Mouse (Mus musculus) cortical plate, adult 2 months (tissue): ENCODE results near the gene Pank1. TPM values are rescaled to one million over a fixed set of nuclear protein-coding genes. Genes with fewer than 3 reads are reported as not detected.

Experiments used
- H3K27ac ChIP-seq: fragments of 200-500 bp; 2 replicates; pipeline ENCODE4 v1.5.1; 2012; ENCODE audit warnings: low read length, control low read depth, inconsistent platforms; ENCODE audit not compliant: insufficient read depth
- H3K4me1 ChIP-seq: fragments of 200-500 bp; 2 replicates; pipeline ENCODE4 v1.6.1; 2011; ENCODE audit warnings: low read length; ENCODE audit not compliant: control insufficient read depth, insufficient read depth
- H3K4me3 ChIP-seq: fragments of 200-500 bp; 2 replicates; pipeline ENCODE4 v1.5.1; 2011; ENCODE audit warnings: mild to moderate bottlenecking, low read length, control low read depth; ENCODE audit not compliant: insufficient read depth
- CTCF ChIP-seq: fragments of 200-500 bp; IDR thresholded peaks from 2 replicates; pipeline ENCODE4 v1.5.1; 2011; ENCODE audit warnings: mild to moderate bottlenecking, control low read depth, low read length; ENCODE audit not compliant: insufficient read depth; ENCODE audit errors: extremely low read depth
- POLR2A ChIP-seq: fragments of 200-500 bp; IDR thresholded peaks from 2 replicates; pipeline ENCODE4 v1.6.1; 2011; ENCODE audit warnings: mild to moderate bottlenecking, low read length, control low read depth; ENCODE audit not compliant: insufficient read depth; ENCODE audit errors: extremely low read depth
- polyA plus RNA-seq: library from polyadenylated mRNA; depleted of rRNA; stranded (reverse); fragments of >200 nt; gene quantifications from 2 replicates; pipeline ENCODE4 v1.2.3, GENCODE M21; 2012

The Pank1 gene
- polyA plus RNA-seq, 1 experiment, result 6.8 TPM

- Histone ChIP-seq H3K27ac (no peak overlapping the region), H3K4me3 (no peak overlapping the region), H3K4me1 (no peaks in the 10 kb centered on the region)
- TF ChIP-seq CTCF (no peak), POLR2A (no peak)
Measured at GRCm38 (mm10) chr19:34831702-34832101, 47.6 kb downstream of the Pank1 start.

GRCm38 (mm10) chr19:34827916-34828635, 51.2 kb downstream of the Pank1 start:
- no peak for TF ChIP-seq POLR2A
- TF ChIP-seq CTCF, result no peak
- no peak overlapping the region for H3K27ac ChIP-seq
- no peak overlapping the region for H3K4me3 ChIP-seq
- H3K4me1 ChIP-seq, result no peaks in the 10 kb centered on the region

GRCm38 (mm10) chr19:34827444-34827843, 51.8 kb downstream of the Pank1 start:
- TF ChIP-seq CTCF, result no peak
- Histone ChIP-seq H3K4me1 (no peaks in the 10 kb centered on the region), H3K4me3 (no peak overlapping the region), H3K27ac (no peak overlapping the region)

- no peak overlapping the region for H3K4me3 ChIP-seq
- TF ChIP-seq CTCF (peak; percentile 42; the same call in 1 of the 2 replicates), POLR2A (no peak)
- no peaks in the 10 kb centered on the region for H3K4me1 ChIP-seq
- no peak overlapping the region for H3K27ac ChIP-seq
Measured at GRCm38 (mm10) chr19:34825946-34826655, 53.2 kb downstream of the Pank1 start.

GRCm38 (mm10) chr19:34819577-34820170, 59.6 kb downstream of the Pank1 start:
- TF ChIP-seq POLR2A (no peak), CTCF (no peak)
- Histone ChIP-seq H3K4me1 (no peaks in the 10 kb centered on the region), H3K4me3 (no peak overlapping the region), H3K27ac (no peak overlapping the region)

GRCm38 (mm10) chr19:34815371-34815770, 63.9 kb downstream of the Pank1 start:
- no peak overlapping the region for H3K4me3 ChIP-seq
- no peak overlapping the region for H3K27ac ChIP-seq
- no peak for TF ChIP-seq CTCF
- TF ChIP-seq POLR2A, result no peak
- H3K4me1 ChIP-seq, result no peaks in the 10 kb centered on the region

GRCm38 (mm10) chr19:34814696-34815095, 64.6 kb downstream of the Pank1 start:
- no peak overlapping the region for H3K27ac ChIP-seq
- no peak overlapping the region for H3K4me3 ChIP-seq
- H3K4me1 ChIP-seq, result no peaks in the 10 kb centered on the region
- TF ChIP-seq POLR2A, result no peak
- TF ChIP-seq CTCF, result no peak

- TF ChIP-seq CTCF, result no peak
- no peak for TF ChIP-seq POLR2A
- H3K4me3 ChIP-seq, result no peak overlapping the region
- H3K4me1 ChIP-seq, result no peaks in the 10 kb centered on the region
- no peak overlapping the region for H3K27ac ChIP-seq
Measured at GRCm38 (mm10) chr19:34813961-34814360, 65.3 kb downstream of the Pank1 start.

GRCm38 (mm10) chr19:34813533-34813932, 65.7 kb downstream of the Pank1 start:
- Histone ChIP-seq H3K4me1 (no peaks in the 10 kb centered on the region), H3K4me3 (no peak overlapping the region), H3K27ac (no peak overlapping the region)
- TF ChIP-seq POLR2A, result no peak
- no peak for TF ChIP-seq CTCF

GRCm38 (mm10) chr19:34812711-34813110, 66.5 kb downstream of the Pank1 start:
- H3K27ac ChIP-seq, result no peak overlapping the region
- H3K4me3 ChIP-seq, result no peak overlapping the region
- no peak for TF ChIP-seq CTCF
- TF ChIP-seq POLR2A, result no peak
- H3K4me1 ChIP-seq, result no peaks in the 10 kb centered on the region
